Mouse (Mus musculus) CD8-positive naive resting alpha-beta T cell, adult 2 months (primary cell): Measurements from ENCODE around the gene Pard3.

Experiments used
- DNase-seq, 2 experiments: peaks; one replicate each; pipeline ENCODE4 v3.0.0; 2022; ENCODE audit warnings: low read depth in 2 of 2, low spot score in 2 of 2

Pard3 gene

GRCm38 (mm10) chr8:127472204-127472603 lies 408.5 kb downstream of the Pard3 start:
- DNase-seq, result no peak

- no peak for DNase-seq
Measured at GRCm38 (mm10) chr8:127480003-127480402, 416.3 kb downstream of the Pard3 start.

- no peak for DNase-seq
Measured at GRCm38 (mm10) chr8:127485618-127486017, 421.9 kb downstream of the Pard3 start.

GRCm38 (mm10) chr8:127491963-127492362 lies 428.3 kb downstream of the Pard3 start:
- no peak for DNase-seq

GRCm38 (mm10) chr8:127495226-127495780 lies 431.6 kb downstream of the Pard3 start:
- no peak for DNase-seq

- DNase-seq, result no peak
Measured at GRCm38 (mm10) chr8:127498997-127499719, 435.5 kb downstream of the Pard3 start.

GRCm38 (mm10) chr8:127499720-127500114 lies 436.0 kb downstream of the Pard3 start:
- no peak for DNase-seq

GRCm38 (mm10) chr8:127500206-127500605 lies 436.5 kb downstream of the Pard3 start:
- DNase-seq, result peak; percentile 20 to 27

GRCm38 (mm10) chr8:127501756-127502155 lies 438.1 kb downstream of the Pard3 start:
- DNase-seq, result no peak

- no peak for DNase-seq
Measured at GRCm38 (mm10) chr8:127505286-127505685, 441.6 kb downstream of the Pard3 start.

- no peak for DNase-seq
Measured at GRCm38 (mm10) chr8:127506336-127506735, 442.6 kb downstream of the Pard3 start.

GRCm38 (mm10) chr8:127511341-127511740 lies 447.6 kb downstream of the Pard3 start:
- no peak for DNase-seq

GRCm38 (mm10) chr8:127512001-127512573 lies 448.4 kb downstream of the Pard3 start:
- no peak for DNase-seq

- DNase-seq, result no peak
Measured at GRCm38 (mm10) chr8:127512580-127512979, 448.9 kb downstream of the Pard3 start.

- no peak for DNase-seq
Measured at GRCm38 (mm10) chr8:127514810-127515735, 451.4 kb downstream of the Pard3 start.

GRCm38 (mm10) chr8:127516043-127516442 lies 452.4 kb downstream of the Pard3 start:
- DNase-seq, result peak; percentile 16 to 32

- DNase-seq, result no peak
Measured at GRCm38 (mm10) chr8:127525673-127526072, 462.0 kb downstream of the Pard3 start.

- DNase-seq, result no peak
Measured at GRCm38 (mm10) chr8:127528315-127528714, 464.6 kb downstream of the Pard3 start.

- no peak for DNase-seq
Measured at GRCm38 (mm10) chr8:127529746-127530145, 466.1 kb downstream of the Pard3 start.

GRCm38 (mm10) chr8:127531866-127532265 lies 468.2 kb downstream of the Pard3 start:
- no peak for DNase-seq

- no peak for DNase-seq
Measured at GRCm38 (mm10) chr8:127534789-127535188, 471.1 kb downstream of the Pard3 start.
